Mouse (Mus musculus) common myeloid progenitor, adult 5-6 weeks (primary cell): Measurements from ENCODE around the gene Ugt1a1. TPM values are rescaled to one million over a fixed set of nuclear protein-coding genes. Genes with fewer than 3 reads are reported as not detected.

Source experiments
- total RNA-seq: library from RNA; stranded (forward); fragments of 200-1000, 187-1606 nt; gene quantifications from 2 replicates; pipeline ENCODE4 v1.2.3, GENCODE M21; 2017

Gene Ugt1a1
- total RNA-seq, 1 experiment from 2014 or later: not detected

Other genes starting within 250 kb of the Ugt1a1 start
- gene Usp40, start 203.4 kb upstream of the Ugt1a1 start, total RNA-seq: 15.7 and 27.8 TPM in 2 replicates
- not detected in 2 replicates for gene Ugt1a10, start 156.6 kb upstream of the Ugt1a1 start, total RNA-seq
- gene Ugt1a9, start 141.2 kb upstream of the Ugt1a1 start, total RNA-seq: not detected in 2 replicates
- gene Ugt1a8, start 124.1 kb upstream of the Ugt1a1 start, total RNA-seq: not detected in 2 replicates
- 20.6 and 22.1 TPM in 2 replicates for gene Ugt1a7c, start 116.9 kb upstream of the Ugt1a1 start, total RNA-seq
- 0.91 and 4.2 TPM in 2 replicates for gene Ugt1a6b, start 108.7 kb upstream of the Ugt1a1 start, total RNA-seq
- 0.78 and 1.3 TPM in 2 replicates for gene Ugt1a6a, start 77.2 kb upstream of the Ugt1a1 start, total RNA-seq
- gene Ugt1a5, start 45.9 kb upstream of the Ugt1a1 start, total RNA-seq: 0.41 TPM in 1 of 2 replicates, not detected in the other
- not detected in 2 replicates for gene Ugt1a2, start 11.4 kb upstream of the Ugt1a1 start, total RNA-seq
- 1.4 and 2.3 TPM in 2 replicates for gene Dnajb3, start 6.2 kb upstream of the Ugt1a1 start, total RNA-seq
- 0.15 and 0.18 TPM in 2 replicates for gene Mroh2a, start 15.0 kb downstream of the Ugt1a1 start, total RNA-seq
- 186 and 205 TPM in 2 replicates for gene Hjurp, start 65.7 kb downstream of the Ugt1a1 start, total RNA-seq
- gene Trpm8, start 65.7 kb downstream of the Ugt1a1 start, total RNA-seq: not detected in 2 replicates
- not detected in 2 replicates for gene Spp2, start 195.0 kb downstream of the Ugt1a1 start, total RNA-seq